Mouse (Mus musculus): ENCODE measurements around the gene Vps51.

Gene Vps51

GRCm38 (mm10) chr19:6076564-6077393 is at the start of gene Vps51:
Gene Vps51 (minus strand): TSS chr19:6077231.
- peak; percentile 93 for DNase-seq (ENCODE audit: low read depth, low spot score)
- H3K27me3 ChIP-seq (ENCODE audit: control insufficient read depth, insufficient read depth, low read length, poor library complexity, severe bottlenecking) = no peaks in the 10 kb centered on the region
- peaks cover 2% of the 10 kb centered on the region; the same call in 1 of the 2 replicates for H3K36me3 ChIP-seq (ENCODE audit: control insufficient read depth, insufficient read depth, low read length, poor library complexity, severe bottlenecking)

- H3K27me3 ChIP-seq (ENCODE audit: control insufficient read depth, insufficient read depth, low read length, poor library complexity, severe bottlenecking) = no peaks in the 10 kb centered on the region
- DNase-seq (ENCODE audit: low read depth, low spot score) = peak; percentile 85
- no peaks in the 10 kb centered on the region for H3K36me3 ChIP-seq (ENCODE audit: control insufficient read depth, insufficient read depth, low read length, poor library complexity, severe bottlenecking)
These were observed 49.3 kb upstream of the Vps51 start for GRCm38 (mm10) chr19:6126289-6126688.

DNA sequence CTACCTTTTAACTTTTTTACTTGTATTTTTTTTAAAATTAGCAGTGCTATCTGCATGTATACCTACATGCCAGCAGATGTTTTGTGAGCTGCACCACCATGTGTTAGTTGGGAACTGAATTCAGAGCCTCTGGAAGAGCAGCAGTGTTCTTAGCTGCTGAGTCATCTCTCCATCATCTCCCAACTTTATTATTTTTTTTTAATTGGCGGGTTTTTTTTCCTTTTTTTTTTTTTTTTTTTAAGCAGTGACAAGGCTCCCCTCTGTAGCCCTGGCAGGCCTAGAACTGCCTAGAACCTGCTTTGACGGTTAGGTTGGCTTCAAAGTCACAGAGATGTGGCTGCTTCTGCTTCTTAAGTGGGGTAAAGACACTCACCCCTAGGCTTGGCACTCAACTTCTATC is 47.9 kb upstream of the Vps51 start:
- Histone ChIP-seq H3K27me3 (ENCODE audit: control insufficient read depth, insufficient read depth, low read length, poor library complexity, severe bottlenecking) (no peaks in the 10 kb centered on the region), H3K36me3 (ENCODE audit: control insufficient read depth, insufficient read depth, low read length, poor library complexity, severe bottlenecking) (no peaks in the 10 kb centered on the region)
- no peak for DNase-seq (ENCODE audit: low read depth, low spot score)

DNA sequence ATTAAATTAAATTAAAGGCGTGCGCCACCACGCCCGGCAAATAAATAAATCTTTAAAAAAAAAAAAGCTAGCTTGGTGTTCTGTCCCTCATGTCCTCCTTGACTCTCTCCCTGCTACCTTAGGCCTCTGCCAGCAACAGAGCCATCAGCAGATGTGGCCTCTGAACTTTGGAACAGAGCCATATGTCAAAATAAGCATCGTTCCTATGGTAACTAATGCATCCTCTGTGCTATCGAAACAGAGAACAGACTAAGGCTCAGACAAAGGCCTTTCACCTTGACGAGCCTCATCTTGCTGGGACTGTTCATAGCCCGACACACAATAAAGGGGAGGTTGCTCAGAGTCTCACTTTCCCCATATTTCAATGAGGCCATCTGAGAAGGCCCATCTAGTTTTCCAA is 46.3 kb upstream of the Vps51 start:
- no peaks in the 10 kb centered on the region for H3K27me3 ChIP-seq (ENCODE audit: control insufficient read depth, insufficient read depth, low read length, poor library complexity, severe bottlenecking)
- H3K36me3 ChIP-seq (ENCODE audit: control insufficient read depth, insufficient read depth, low read length, poor library complexity, severe bottlenecking) = no peaks in the 10 kb centered on the region
- no peak for DNase-seq (ENCODE audit: low read depth, low spot score)

- H3K27me3 ChIP-seq (ENCODE audit: control insufficient read depth, insufficient read depth, low read length, poor library complexity, severe bottlenecking) = no peaks in the 10 kb centered on the region
- no peaks in the 10 kb centered on the region for H3K36me3 ChIP-seq (ENCODE audit: control insufficient read depth, insufficient read depth, low read length, poor library complexity, severe bottlenecking)
- no peak for DNase-seq (ENCODE audit: low read depth, low spot score)
These were observed 44.7 kb upstream of the Vps51 start for GRCm38 (mm10) chr19:6121761-6122160.

DNA sequence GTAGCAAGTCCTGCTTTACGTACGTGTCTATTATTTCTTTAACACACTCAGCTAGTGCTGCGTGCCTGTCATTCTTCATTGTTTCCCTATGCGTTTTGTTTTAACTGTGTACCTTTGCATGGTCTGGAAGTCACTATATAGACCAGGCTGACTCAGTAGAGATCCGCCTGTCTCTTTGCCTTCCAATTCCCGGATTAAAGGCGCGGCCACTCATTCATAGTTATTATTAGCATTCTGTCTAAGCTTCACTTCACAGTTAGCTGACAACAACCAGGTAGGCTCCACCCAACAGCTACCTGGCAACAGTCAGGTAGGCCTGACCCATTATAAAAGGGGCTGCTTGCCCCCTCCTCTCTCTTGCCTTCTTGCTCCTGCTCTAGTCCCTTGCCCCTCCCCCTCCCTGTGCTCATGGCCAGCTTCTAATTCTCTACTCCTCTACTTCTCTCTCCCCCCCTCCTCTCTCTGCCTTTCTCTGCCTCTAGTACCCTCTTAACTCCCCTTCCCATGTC is 41.7 kb upstream of the Vps51 start:
- H3K36me3 ChIP-seq (ENCODE audit: control insufficient read depth, insufficient read depth, low read length, poor library complexity, severe bottlenecking) = no peaks in the 10 kb centered on the region; the same call in 1 of the 2 replicates
- no peaks in the 10 kb centered on the region for H3K27me3 ChIP-seq (ENCODE audit: control insufficient read depth, insufficient read depth, low read length, poor library complexity, severe bottlenecking)
- no peak for DNase-seq (ENCODE audit: low read depth, low spot score)

DNA sequence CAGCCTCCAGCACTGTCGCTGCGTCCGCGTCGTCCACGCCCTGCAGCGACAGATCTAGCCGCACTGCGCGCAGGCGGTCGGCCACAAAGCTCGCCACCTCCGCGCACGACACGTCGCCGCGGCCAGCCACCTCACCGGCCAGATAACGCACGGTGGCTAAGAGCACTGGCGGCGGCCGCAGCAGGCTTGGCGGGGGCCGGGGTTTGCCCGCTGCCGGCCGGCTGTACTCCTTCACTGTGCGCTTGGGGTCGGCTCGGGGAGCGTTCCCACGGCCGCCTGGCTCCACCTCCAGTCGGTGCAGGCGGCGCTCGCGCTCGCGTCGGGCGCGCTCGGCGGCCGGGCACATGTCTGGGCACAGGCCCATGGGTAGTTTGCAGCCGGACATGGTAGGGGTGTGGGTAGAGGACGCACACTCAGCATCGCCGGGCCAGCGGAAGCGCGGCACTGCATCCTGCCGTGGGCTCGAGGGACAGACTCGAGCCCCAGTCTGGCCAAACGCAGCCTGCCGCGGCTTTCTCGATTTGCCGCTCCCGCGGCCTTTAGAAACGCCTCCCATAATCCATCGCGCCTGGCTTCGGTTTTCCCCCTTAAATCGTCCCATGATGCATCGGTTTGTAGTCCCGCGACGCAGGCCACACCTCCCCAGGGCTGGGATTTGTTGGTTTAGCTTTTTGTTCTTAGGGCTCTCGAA is 41.1 kb upstream of the Vps51 start, which contains the start of gene Sac3d1:
Sac3d1 (minus strand) TSS at position 665 of the 691 bp plus-strand sequence.
- peak; percentile 90 for DNase-seq (ENCODE audit: low read depth, low spot score)
- Histone ChIP-seq H3K27me3 (ENCODE audit: control insufficient read depth, insufficient read depth, low read length, poor library complexity, severe bottlenecking) (no peaks in the 10 kb centered on the region), H3K36me3 (ENCODE audit: control insufficient read depth, insufficient read depth, low read length, poor library complexity, severe bottlenecking) (no peaks in the 10 kb centered on the region; the same call in 1 of the 2 replicates)

- Histone ChIP-seq H3K27me3 (ENCODE audit: control insufficient read depth, insufficient read depth, low read length, poor library complexity, severe bottlenecking) (no peaks in the 10 kb centered on the region), H3K36me3 (ENCODE audit: control insufficient read depth, insufficient read depth, low read length, poor library complexity, severe bottlenecking) (no peaks in the 10 kb centered on the region; the same call in 1 of the 2 replicates)
- DNase-seq (ENCODE audit: low read depth, low spot score) = no peak
These were observed 40.4 kb upstream of the Vps51 start for GRCm38 (mm10) chr19:6117346-6117985.

- no peak for DNase-seq (ENCODE audit: low read depth, low spot score)
- no peaks in the 10 kb centered on the region; the same call in 1 of the 2 replicates for H3K36me3 ChIP-seq (ENCODE audit: control insufficient read depth, insufficient read depth, low read length, poor library complexity, severe bottlenecking)
These were observed 39.3 kb upstream of the Vps51 start for GRCm38 (mm10) chr19:6116113-6116850.

DNA sequence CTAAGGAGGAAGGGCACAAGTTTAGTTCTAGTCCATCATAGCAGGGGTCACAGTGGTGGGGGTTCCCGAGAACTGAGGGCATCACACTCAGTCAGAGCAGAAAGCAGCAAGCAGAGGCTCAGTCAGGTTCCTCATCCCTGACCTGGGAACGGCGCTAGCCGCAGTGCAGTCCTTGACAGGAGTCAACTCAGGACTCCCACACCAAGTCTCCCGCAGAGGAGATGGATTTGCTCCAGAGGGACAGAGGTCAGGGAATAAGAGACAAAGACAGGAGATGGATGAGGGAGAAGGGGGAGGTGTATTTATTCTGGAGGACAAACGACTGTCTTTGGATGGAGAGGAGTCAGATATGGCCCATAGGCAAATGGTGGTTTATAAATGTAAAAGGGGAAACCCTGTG is 36.1 kb upstream of the Vps51 start:
- no peak for DNase-seq (ENCODE audit: low read depth, low spot score)
- no peaks in the 10 kb centered on the region; the same call in 1 of the 2 replicates for H3K36me3 ChIP-seq (ENCODE audit: control insufficient read depth, insufficient read depth, low read length, poor library complexity, severe bottlenecking)
- H3K27me3 ChIP-seq (ENCODE audit: control insufficient read depth, insufficient read depth, low read length, poor library complexity, severe bottlenecking) = no peaks in the 10 kb centered on the region

More at GRCm38 (mm10) chr19:6116113-6116850, 39.3 kb upstream of the Vps51 start:
- no peaks in the 10 kb centered on the region for H3K27me3 ChIP-seq (ENCODE audit: control insufficient read depth, insufficient read depth, low read length, poor library complexity, severe bottlenecking)

- no peak for DNase-seq (ENCODE audit: low read depth, low spot score)
- H3K36me3 ChIP-seq (ENCODE audit: control insufficient read depth, insufficient read depth, low read length, poor library complexity, severe bottlenecking) = no peaks in the 10 kb centered on the region
- no peaks in the 10 kb centered on the region for H3K27me3 ChIP-seq (ENCODE audit: control insufficient read depth, insufficient read depth, low read length, poor library complexity, severe bottlenecking)
These were observed 28.6 kb upstream of the Vps51 start, which contains the start of gene Naaladl1 for GRCm38 (mm10) chr19:6105586-6105985. Gene Naaladl1 (plus strand): TSS chr19:6105782.

GRCm38 (mm10) chr19:6104476-6104875 is 27.4 kb upstream of the Vps51 start:
- DNase-seq (ENCODE audit: low read depth, low spot score) = no peak
- Histone ChIP-seq H3K27me3 (ENCODE audit: control insufficient read depth, insufficient read depth, low read length, poor library complexity, severe bottlenecking) (no peaks in the 10 kb centered on the region), H3K36me3 (ENCODE audit: control insufficient read depth, insufficient read depth, low read length, poor library complexity, severe bottlenecking) (no peaks in the 10 kb centered on the region)

DNA sequence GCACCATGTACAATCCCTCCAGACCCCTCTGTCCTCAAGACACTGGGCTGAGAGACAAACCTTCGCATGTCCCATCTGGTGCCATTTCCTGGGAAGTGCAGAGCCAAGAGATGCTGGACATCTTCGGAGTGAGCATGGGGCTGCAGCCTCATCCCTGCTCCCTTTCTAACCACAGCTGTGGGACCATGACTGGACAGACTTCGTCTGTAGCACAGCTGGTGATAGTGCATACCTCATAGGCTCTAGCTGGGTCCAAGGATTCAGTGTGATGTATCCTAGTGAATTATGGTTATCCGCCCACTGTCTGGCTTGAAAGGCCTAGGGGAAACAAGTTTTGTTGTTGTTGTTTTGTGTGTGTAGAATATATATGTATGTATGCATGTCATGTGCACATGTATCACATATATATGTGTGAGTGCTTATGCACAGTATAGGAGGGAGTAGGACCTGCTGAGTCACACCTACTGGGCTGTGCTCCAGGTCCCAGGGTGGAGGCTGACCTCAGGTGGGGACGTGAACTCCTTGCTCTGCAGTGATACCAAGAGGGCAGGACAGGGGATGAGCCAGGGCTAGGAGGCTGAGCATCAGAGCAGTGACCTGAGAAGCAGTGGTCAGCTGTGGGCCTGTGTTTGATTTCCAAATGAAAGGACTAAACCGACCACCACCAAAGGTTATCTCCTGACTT is 25.3 kb upstream of the Vps51 start:
- no peaks in the 10 kb centered on the region for H3K36me3 ChIP-seq (ENCODE audit: control insufficient read depth, insufficient read depth, low read length, poor library complexity, severe bottlenecking)
- no peak for DNase-seq (ENCODE audit: low read depth, low spot score)
- no peaks in the 10 kb centered on the region for H3K27me3 ChIP-seq (ENCODE audit: control insufficient read depth, insufficient read depth, low read length, poor library complexity, severe bottlenecking)

DNA sequence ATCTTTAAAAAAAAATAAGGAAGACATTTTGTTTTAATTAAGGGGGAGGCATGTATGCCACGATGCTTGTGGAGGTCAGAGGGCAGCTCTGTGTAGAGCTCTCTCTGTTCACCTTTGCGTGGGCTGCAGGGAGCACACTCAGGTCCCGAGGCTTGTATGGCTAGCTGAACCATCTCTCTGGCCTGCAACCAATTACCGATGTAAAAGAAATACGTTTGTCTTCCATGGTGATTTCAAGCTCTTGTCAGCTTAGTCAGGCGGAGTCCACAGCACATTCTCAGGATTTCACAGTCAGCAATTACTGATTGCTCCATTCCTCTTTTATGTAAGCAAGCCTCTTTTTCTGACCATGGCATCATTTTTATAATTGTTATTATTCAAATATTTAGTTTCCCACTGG is 24.2 kb upstream of the Vps51 start:
- Histone ChIP-seq H3K36me3 (ENCODE audit: control insufficient read depth, insufficient read depth, low read length, poor library complexity, severe bottlenecking) (no peaks in the 10 kb centered on the region), H3K27me3 (ENCODE audit: control insufficient read depth, insufficient read depth, low read length, poor library complexity, severe bottlenecking) (no peaks in the 10 kb centered on the region)
- no peak for DNase-seq (ENCODE audit: low read depth, low spot score)
